Mouse (Mus musculus) bone marrow macrophage, adult 2 months (primary cell): ENCODE measurements around the gene Klk5. TPM values are rescaled to one million over a fixed set of nuclear protein-coding genes. Genes with fewer than 3 reads are reported as not detected.

Experiments used
- H3K27ac ChIP-seq: 2 replicates; pipeline ENCODE4 v1.5.1; 2012; ENCODE audit warnings: low read depth, low read length; ENCODE audit not compliant: insufficient read depth
- H3K4me1 ChIP-seq: 2 replicates; pipeline ENCODE4 v1.6.1; 2012; ENCODE audit warnings: low read length; ENCODE audit not compliant: control insufficient read depth, insufficient read depth
- H3K4me3 ChIP-seq: 2 replicates; pipeline ENCODE4 v1.5.1; 2012; ENCODE audit warnings: mild to moderate bottlenecking, low read length, moderate library complexity; ENCODE audit not compliant: insufficient read depth
- CTCF ChIP-seq: IDR thresholded peaks from 2 replicates; pipeline ENCODE4 v1.5.1; 2012; ENCODE audit warnings: low read depth, mild to moderate bottlenecking, low read length, moderate library complexity
- POLR2A ChIP-seq: IDR thresholded peaks from 2 replicates; pipeline ENCODE4 v1.6.1; 2012; ENCODE audit warnings: mild to moderate bottlenecking, low read depth, low read length, borderline replicate concordance
- polyA plus RNA-seq: library from polyadenylated mRNA; stranded (reverse); fragments of >200 nt; gene quantifications from 2 replicates; pipeline ENCODE4 v1.2.4, GENCODE M21; 2012; ENCODE audit not compliant: missing spikeins, insufficient read depth, insufficient read length

Gene Klk5
- polyA plus RNA-seq, 1 experiment, result not detected

- Histone ChIP-seq H3K4me3 (no peak overlapping the region), H3K27ac (no peak overlapping the region), H3K4me1 (no peaks in the 10 kb centered on the region)
- TF ChIP-seq POLR2A (no peak), CTCF (no peak)
Measured at GRCm38 (mm10) chr7:43827706-43828105, 14.1 kb upstream of the Klk5 start.

DNA sequence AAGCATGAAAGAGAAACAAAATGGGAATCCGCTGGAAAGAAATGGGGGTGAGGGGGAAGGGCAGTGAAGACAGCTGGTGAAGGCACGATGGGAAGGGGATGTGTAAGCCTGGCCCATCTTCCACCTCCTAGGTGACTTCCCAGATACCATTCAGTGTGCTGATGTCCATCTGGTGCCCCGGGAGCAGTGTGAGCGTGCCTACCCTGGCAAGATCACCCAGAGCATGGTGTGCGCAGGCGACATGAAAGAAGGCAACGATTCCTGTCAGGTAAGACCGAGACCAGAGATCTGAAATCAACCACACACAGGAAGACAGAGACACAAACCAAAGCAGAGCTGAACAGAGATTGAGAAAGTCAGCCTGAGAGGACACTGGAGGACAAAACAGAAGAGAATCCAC is 12.8 kb upstream of the Klk5 start:
- TF ChIP-seq POLR2A (no peak), CTCF (no peak)
- Histone ChIP-seq H3K4me1 (no peaks in the 10 kb centered on the region), H3K27ac (no peak overlapping the region), H3K4me3 (no peak overlapping the region)

GRCm38 (mm10) chr7:43843801-43844200 is 2.0 kb downstream of the Klk5 start:
- H3K4me1 ChIP-seq, result no peaks in the 10 kb centered on the region
- TF ChIP-seq POLR2A (no peak), CTCF (no peak)

DNA sequence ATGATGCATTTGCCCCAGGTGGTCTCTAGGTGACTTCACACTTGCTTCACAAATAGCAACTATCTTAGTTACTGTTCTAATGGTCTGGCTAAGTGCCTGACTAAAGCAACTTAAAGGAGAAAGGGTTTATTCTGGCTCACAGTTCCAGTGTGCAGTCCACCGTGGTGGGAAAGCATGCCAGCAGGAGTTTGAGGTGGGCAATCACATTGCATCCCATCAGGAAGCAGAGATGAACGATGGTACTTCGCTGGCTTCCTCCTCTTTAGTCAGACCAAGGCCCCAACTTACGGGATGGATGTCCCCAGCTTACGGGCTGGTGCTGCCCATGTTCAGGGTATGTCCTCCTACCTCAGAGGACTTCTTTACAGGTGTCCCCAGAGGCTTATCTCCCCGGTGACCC is 9.8 kb downstream of the Klk5 start:
- Histone ChIP-seq H3K4me1 (no peaks in the 10 kb centered on the region), H3K27ac (no peak overlapping the region)
- TF ChIP-seq POLR2A (no peak), CTCF (no peak)

More at GRCm38 (mm10) chr7:43843801-43844200, 2.0 kb downstream of the Klk5 start:
- H3K27ac ChIP-seq, result no peak overlapping the region
- no peak overlapping the region for H3K4me3 ChIP-seq

GRCm38 (mm10) chr7:43854642-43855380 is 13.0 kb downstream of the Klk5 start:
- no peak for TF ChIP-seq CTCF
- TF ChIP-seq POLR2A, result no peak

More for the DNA sequence above, 9.8 kb downstream of the Klk5 start:
- H3K4me3 ChIP-seq, result no peak overlapping the region

GRCm38 (mm10) chr7:43855709-43856108 is 13.9 kb downstream of the Klk5 start:
- Histone ChIP-seq H3K4me1 (no peaks in the 10 kb centered on the region), H3K27ac (no peak overlapping the region), H3K4me3 (no peak overlapping the region)
- TF ChIP-seq CTCF (no peak), POLR2A (no peak)

More at GRCm38 (mm10) chr7:43854642-43855380, 13.0 kb downstream of the Klk5 start:
- Histone ChIP-seq H3K4me1 (no peaks in the 10 kb centered on the region), H3K27ac (no peak overlapping the region), H3K4me3 (no peak overlapping the region)

GRCm38 (mm10) chr7:43856307-43856706 is 14.5 kb downstream of the Klk5 start:
- Histone ChIP-seq H3K27ac (no peak overlapping the region), H3K4me1 (no peaks in the 10 kb centered on the region), H3K4me3 (no peak overlapping the region)
- TF ChIP-seq POLR2A (no peak), CTCF (no peak)

- no peak overlapping the region for H3K4me3 ChIP-seq
- TF ChIP-seq CTCF (no peak), POLR2A (no peak)
- no peaks in the 10 kb centered on the region for H3K4me1 ChIP-seq
- no peak overlapping the region for H3K27ac ChIP-seq
Measured at GRCm38 (mm10) chr7:43857501-43857900, 15.7 kb downstream of the Klk5 start.

GRCm38 (mm10) chr7:43860411-43860810 is 18.6 kb downstream of the Klk5 start:
- no peak overlapping the region for H3K4me3 ChIP-seq
- no peak overlapping the region for H3K27ac ChIP-seq
- TF ChIP-seq POLR2A (no peak), CTCF (no peak)
- no peaks in the 10 kb centered on the region for H3K4me1 ChIP-seq

GRCm38 (mm10) chr7:43873237-43873636 is 31.5 kb downstream of the Klk5 start:
- Histone ChIP-seq H3K27ac (no peak overlapping the region), H3K4me3 (no peak overlapping the region), H3K4me1 (no peaks in the 10 kb centered on the region)
- TF ChIP-seq POLR2A (no peak), CTCF (peak; percentile 89)
